Mouse (Mus musculus) liver, adult (tissue): Measurements from ENCODE around the gene Tbc1d22b.

Source experiments
- GATA4 ChIP-seq: IDR thresholded peaks from 2 replicates; pipeline ENCODE4 v1.6.1; 2014; ENCODE audit warnings: mild to moderate bottlenecking, low read length; ENCODE audit not compliant: insufficient replicate concordance

The Tbc1d22b gene

DNA sequence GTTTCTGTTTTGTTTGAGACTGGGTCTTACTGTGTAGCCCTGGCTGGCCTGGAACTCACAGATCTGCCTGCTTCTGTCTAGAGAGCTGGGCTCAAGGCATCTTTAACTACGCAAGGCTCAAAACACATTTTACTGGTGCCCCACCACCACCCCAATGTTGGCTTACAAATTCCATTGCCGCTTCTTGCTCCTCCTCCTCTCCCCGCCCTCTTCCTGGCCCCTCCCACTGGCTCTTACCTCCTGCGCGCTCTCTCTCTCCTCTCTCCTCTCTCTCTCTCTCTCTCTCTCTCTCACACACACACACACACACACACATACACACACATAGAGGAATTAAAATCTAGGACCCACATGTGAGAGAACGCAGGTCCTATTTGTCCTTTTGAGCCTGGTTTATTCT, 19.1 kb upstream of the Tbc1d22b start:
- no peak for TF ChIP-seq GATA4

DNA sequence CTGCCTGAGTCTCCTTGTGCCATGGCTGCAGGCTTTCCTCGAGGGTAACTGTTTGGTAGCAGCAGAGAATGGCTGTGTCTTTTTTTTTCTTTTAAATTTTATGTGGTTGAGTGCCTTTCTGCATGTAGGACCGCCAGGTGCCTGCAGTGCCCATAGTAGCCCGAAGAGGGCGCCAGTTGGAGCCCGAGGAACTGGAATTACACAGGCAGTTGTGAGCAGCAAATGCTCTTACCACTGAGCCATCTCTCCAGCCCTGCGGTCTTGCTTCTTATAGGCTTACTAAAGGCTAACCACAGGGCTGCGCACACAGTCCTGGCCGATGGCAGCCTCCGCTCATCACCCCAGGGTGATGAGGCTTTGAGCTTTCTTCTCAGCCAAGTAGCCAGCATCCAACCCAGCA, 18.3 kb upstream of the Tbc1d22b start:
- TF ChIP-seq GATA4, result no peak

DNA sequence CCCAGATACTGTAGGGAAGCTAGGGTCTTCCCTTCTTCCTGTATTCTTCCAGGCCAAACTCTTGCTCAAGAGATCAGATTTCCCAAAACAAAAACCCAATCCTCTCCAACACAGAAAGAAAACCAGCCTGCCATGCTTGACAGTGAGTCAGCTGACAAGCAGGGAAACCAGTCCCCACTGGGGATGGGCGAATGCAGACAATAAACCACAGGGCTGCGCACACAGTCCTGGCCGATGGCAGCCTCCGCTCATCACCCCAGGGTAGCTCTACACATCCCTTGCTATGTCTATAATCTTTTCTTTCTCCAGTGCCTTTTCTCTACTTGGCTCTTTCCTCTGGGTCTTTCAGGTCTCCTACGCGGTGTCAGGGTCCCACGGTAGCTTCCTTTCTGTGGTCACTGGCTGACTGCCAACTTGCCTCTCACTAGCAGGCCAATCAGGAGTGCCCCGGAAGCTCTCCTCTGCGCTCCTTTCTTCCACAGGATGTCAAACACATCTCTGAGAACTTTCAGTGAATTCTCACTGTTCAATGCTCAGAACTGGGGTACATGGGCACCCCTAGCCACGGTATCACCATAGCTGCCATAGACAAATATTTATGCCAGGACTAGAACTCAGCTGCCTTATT, 17.7 kb upstream of the Tbc1d22b start:
- no peak for TF ChIP-seq GATA4

DNA sequence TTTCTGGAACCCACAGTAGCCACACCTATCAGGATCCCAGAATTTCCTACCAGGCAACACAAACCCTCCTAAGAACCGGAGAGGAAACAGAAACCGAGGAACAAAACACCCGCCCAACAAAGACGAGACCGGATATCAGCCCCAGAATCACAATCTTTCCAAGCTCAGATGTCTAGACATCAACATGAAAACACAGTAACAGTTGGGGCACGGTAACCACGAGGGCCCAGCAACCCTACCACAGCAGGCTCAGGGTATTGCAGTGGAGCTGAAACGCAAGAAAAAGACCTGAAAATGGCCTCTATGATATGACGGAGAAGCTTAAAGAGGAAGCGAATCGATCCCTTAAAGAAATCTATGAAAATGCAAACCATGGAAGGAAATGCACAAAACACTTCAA, 15.7 kb upstream of the Tbc1d22b start:
- TF ChIP-seq GATA4, result no peak

DNA sequence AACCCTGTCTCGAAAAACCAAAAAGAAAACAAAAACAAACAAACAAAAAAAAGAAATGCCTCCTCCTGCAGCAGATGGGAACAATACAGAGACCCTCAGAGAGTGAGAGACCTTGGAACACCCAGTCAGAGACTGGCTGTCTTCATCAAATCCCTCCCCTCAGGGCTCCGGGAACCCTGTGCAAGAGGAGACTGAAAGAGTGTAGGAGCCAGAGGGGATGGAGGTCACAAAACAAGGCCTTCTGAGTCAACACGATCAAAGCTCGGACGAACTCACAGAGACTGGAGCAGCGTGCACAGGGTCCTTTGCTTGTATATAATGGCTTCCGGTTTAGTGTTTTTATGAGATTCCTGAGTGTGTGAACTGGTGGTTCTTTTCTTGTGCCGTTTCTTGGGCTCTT, 9.2 kb upstream of the Tbc1d22b start:
- no peak for TF ChIP-seq GATA4

DNA sequence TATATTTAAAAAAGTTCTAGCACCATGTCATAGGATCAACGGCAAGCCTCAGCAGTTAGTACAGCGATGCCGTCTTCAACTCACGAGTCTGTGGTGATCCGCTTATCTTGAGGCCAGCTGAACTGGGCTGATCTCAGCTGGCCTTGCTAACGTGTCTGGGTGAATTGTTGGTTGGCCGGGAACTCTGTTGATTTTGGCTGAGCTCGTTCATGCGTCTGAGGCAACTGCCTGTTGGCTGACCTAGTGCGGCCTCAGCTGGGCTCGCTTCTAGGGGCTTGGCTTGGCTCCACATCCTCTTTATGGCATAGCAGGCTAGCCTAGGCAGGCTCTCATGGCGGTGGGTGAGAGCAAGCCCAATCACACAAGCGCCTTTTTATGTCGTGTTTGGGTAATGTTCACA, 8.2 kb upstream of the Tbc1d22b start:
- peak; percentile 96 for TF ChIP-seq GATA4

DNA sequence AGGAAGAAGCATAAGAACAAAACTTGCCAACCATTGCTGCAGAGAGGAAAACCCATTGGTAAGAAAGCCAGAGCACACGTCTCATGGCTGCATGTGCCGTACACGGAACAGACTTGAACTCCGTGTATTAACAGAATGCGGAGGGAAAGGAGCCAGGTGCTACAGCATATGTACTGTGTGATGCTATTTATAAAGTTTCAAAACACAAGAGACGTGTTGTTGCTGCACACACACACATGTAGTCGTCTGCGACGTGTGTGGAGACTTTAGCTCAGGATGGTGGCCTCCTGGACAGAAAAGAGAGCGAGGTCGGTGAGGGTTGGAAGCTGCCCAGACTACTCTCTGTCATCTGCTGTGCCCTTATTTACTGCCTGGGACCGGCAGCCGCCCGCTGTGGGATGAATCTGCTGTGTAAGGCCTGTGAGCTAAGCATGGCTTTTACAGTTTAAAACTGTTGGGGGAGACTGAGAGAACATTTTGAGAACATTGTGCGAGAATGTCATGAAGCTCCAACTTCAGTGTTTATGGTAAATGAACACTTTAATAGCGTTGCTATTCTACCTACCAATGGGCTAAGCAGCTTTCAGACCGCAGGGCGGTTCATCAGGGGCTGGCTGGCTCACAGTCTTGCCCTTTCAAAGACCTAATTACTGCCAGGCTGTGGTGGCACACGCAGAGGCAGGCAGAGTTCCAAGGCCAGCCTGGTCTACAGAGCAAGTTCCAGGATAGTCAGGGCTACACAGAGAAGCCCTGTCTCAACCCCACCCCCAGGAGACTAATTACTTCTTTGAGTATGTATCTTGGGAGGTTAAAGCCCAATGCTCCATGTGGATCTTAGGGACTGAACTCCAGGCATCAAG, 6.5 kb upstream of the Tbc1d22b start:
- TF ChIP-seq GATA4, result no peak

DNA sequence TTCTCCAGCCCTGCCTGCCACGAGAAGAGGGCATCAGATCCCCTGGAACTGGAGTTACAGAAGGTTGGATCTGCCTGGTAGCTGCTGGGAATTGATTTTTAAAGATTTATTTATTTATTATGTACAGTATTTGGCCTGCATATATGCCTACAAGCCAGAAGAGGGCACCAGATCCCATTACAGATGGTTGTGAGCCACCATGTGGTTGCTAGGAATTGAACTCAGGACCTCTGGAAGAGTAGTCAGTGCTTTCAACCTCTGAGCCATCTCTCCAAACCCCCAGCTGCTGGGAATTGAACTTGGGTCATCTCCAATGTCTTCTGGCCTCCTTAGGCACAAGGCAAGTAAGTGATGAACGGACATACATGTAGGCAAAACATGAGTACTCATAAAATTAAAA, 5.5 kb upstream of the Tbc1d22b start:
- TF ChIP-seq GATA4, result no peak

DNA sequence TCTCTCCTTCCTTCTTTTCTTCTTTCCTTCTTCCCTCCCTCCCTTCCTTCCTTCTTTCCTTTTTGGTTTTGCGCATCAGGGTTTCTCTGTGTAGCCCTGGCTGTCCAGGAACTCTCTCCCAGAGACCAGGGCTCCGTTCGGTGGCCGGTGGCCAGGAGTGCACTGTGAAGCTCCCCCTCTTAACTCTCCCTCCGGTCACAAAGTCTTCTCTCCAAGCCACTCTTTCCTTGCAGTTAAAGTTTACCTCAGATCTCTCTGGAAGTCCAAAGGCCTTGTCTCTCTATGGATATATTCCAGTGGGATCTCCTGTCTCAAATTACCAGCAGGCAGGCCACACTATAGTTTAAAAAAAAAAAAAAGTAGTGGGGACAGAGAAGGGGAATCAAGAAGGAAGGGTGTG, 4.3 kb upstream of the Tbc1d22b start:
- no peak for TF ChIP-seq GATA4

DNA sequence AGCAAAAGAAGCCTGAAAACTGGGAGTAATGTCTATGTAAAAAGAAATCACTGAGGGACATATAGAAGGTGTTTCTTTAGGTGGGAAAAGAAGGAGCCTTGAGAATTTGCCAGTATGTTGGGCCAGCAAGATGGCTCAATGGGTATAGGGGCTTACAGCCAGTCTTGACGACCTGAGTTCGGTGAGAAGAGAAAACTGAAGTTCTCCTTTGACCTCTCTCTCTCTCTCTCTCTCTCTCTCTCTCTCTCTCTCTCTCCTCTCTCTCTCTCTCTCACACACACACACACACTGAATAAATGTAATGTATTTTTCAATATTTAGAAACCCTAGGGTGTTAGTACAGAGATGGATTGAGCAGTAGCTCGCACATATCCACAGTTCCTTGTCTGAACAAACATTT, 1.1 kb upstream of the Tbc1d22b start:
- TF ChIP-seq GATA4, result no peak

DNA sequence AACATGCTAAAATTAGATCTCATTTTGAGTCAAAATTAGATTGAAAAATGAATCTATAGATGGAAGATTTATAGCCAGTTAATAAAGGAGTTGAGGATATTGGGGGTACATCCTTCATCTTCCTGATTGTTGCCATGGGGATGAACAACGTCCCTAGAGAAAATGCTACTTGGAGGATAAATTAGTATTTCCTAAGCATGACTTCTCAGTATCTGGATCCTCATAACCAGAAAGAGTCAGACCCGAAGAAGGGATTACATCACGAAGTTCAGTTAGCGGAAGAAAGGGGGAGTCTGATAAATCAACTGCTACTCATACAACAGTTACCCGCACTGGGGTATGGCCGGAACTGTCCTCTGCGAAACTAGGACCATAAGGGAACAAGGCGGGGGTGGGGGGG, 591 bp upstream of the Tbc1d22b start:
- TF ChIP-seq GATA4, result no peak

DNA sequence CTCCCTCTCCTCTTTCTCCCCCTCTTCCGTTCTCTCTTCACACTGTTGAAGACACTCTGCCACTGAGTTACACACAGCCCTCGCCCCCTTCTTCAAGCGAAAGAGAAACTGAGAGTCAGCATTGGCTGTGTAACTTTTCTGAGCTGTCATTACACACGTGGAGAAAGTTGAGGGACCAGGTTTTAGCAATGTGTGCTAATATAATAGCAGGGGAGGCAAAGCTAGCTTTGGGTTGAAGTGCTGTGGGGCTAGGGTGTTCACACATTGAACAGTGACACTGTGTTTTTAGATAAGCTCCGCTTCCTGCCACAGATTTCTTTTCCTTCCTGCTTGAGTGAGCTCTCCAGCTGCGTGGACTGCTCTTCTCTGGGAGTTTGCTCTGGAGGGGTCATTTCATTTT, 1.4 kb downstream of the Tbc1d22b start:
- TF ChIP-seq GATA4, result peak; percentile 13; the same call in 1 of the 2 replicates

DNA sequence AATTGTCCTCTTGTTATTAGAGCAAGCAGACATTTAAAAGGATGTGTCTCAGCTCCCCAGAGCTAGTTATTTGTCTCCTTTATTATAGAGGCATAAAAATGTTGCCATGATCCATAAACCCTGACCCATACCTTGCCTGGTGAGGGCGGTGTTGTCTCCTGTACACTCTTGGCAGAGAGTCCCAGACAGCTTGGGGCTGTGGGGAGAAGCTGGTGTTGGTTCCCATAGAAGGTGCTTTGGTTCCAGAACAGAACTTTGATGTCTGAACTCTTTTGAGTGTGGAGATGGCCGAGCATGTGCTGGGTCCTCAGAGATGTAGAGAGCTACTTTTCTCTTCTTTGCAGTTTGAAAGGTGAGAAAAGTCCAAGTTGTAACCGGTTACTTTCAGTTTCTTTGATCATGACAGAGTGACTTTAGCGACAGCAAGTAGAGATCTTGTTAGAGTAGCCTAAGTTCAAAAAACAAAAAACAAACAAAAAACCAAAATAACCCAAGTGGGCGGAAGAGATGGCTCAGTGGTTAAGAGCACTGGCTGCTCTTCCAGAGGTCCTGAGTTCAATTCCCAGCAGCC, 2.7 kb downstream of the Tbc1d22b start, which contains the start of gene Tmem217:
Gene Tmem217, minus strand, starts transcription at position 224 of the 571 bp plus-strand sequence.
- no peak for TF ChIP-seq GATA4

DNA sequence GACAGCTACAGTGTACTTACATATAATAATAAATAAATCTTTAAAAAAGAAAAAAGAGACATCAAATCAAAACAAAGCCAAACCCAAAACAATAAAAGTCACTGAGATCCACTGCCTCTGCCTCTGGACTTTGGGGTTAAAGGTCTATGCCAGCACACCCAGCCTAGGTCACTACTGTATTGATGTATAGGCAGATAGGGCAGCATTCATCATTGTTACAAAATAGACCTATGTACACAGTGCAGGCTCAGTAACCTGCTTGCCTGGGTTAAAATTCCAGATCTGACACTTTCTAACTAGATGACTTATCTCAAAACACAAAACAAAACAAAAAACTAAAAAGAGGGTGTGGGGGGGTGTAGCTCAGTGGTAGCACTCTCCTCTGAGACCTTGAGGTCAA, 4.6 kb downstream of the Tbc1d22b start:
- no peak for TF ChIP-seq GATA4

DNA sequence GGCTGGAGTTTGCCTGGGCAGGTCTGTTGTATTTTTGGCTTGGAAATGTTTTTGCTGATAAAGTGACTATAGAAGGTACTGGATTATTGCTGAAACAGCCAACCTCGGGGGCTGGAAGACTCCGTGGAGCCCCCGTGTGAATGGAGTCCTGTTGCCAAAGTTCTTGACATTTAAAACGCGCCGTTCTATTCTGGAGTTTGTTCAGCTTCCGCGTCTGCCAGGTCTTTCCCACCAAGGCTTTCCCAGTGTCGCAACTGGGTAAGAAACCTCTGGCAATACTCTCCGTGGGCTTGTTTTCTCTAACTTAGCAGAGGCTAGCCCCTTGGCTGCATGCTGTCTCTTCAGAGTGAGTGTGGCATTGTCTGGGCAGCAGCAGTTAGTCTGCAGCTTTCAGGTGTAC, 6.9 kb downstream of the Tbc1d22b start:
- no peak for TF ChIP-seq GATA4

DNA sequence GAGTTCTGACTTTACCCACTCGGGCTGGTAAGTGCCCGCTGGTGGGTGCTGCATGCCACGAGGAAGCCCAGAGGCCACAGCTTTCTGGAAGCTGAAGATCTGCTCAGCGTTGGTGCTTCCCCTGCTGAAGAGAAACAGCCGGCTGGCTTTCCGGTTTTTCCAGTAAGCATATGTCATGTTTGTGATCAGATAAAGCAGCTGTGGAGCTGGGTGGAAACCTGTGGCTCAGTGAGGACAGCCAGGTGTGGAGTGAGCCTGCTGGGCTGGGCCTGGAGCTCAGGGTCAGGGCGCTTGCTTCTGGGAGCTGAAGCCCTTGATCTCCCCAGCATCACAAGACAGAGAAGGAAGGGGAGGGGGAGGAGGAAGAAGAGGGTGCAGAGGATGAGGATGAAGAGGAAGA, 7.3 kb downstream of the Tbc1d22b start:
- TF ChIP-seq GATA4, result no peak

DNA sequence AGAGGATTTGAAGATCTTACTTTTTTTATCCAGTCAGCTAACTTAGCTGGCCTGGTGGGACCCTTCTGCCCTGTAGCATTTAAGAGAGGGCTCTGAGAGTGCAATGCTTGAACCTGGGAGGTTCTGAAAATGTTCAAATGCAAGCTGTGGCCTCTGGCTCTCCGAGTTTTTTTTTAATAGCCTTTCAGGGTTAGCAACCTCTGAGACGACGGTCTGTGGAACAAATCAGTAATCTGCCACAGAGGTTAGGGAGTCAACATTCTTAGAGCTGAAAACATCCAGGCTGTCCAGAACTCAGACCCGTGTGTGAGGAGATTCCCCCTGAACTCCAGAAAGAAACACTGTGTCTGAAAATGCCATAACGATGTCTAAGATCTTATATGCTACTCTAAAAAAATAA, 8.9 kb downstream of the Tbc1d22b start:
- TF ChIP-seq GATA4, result no peak

DNA sequence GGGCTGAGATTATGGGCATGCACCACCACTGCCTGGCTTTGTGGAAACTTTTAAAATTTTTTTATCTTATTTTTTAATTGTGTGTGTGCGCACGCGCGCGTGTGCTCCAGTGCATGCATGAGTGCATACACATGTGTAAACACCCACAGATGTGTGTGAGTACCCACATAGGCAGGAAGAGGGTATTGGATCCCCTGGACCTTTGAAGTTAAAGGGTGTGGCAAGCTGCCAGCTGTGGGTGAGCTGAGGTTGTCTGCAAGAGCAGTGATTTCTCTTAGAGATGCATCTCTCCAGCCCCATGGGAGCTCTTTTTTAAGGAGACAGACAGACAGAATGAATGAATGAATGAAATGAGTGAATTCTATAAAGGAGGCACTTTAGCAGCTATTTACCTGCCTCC, 15.9 kb downstream of the Tbc1d22b start:
- TF ChIP-seq GATA4, result no peak
